Mouse (Mus musculus) midbrain, embryonic 12.5 days (tissue): Measurements from ENCODE around the gene Dppa3. TPM values are rescaled to one million over a fixed set of nuclear protein-coding genes. Genes with fewer than 3 reads are reported as not detected.
A peak's percentile ranks its signal among the peaks of the same experiment; 100 is the strongest.

Source experiments
- ATAC-seq: fragments of 200-750 bp; cut with Nextera tagmentation; 2 replicates; pipeline ENCODE4 v1.8.0; 2017; ENCODE audit warnings: low read depth, moderate TSS enrichment, moderate library complexity; ENCODE audit not compliant: low FRiP score
- H3K27ac ChIP-seq: fragments of 300-500 bp; sonication (generic); replicated peaks from 2 replicates; pipeline ENCODE4 v1.5.1; 2016; ENCODE audit warnings: mild to moderate bottlenecking
- H3K27me3 ChIP-seq: fragments of 300-500 bp; sonication (generic); 2 replicates; pipeline ENCODE4 v1.6.1; 2016; ENCODE audit warnings: mild to moderate bottlenecking
- H3K36me3 ChIP-seq: fragments of 300-500 bp; sonication (generic); 2 replicates; pipeline ENCODE4 v1.6.1; 2016
- H3K4me1 ChIP-seq: fragments of 300-500 bp; sonication (generic); 2 replicates; pipeline ENCODE4 v1.6.1; 2016
- H3K4me2 ChIP-seq: fragments of 300-500 bp; sonication (generic); replicated peaks from 2 replicates; pipeline ENCODE4 v1.6.1; 2016; ENCODE audit warnings: mild to moderate bottlenecking, moderate library complexity
- H3K4me3 ChIP-seq: fragments of 300-500 bp; sonication (generic); 2 replicates; pipeline ENCODE4 v1.5.1; 2016; ENCODE audit warnings: mild to moderate bottlenecking
- H3K9ac ChIP-seq: fragments of 300-500 bp; sonication (generic); replicated peaks from 2 replicates; pipeline ENCODE4 v1.6.1; 2016; ENCODE audit warnings: mild to moderate bottlenecking, moderate library complexity
- H3K9me3 ChIP-seq: fragments of 300-500 bp; sonication (generic); 2 replicates; pipeline ENCODE4 v1.6.1; 2016; ENCODE audit warnings: mild to moderate bottlenecking
- WGBS: fragments of 180-500 bp; shearing (Covaris S2); methylation state at CpG from one replicate; pipeline ENCODE4 v1.1.7; 2016; 5-methylcytosine and 5-hydroxymethylcytosine counted together
- polyA plus RNA-seq: library from polyadenylated mRNA; unstranded; fragments of >200 nt; fragmentation: Nextera tagmentation; extraction: Ambion mirVana; gene quantifications from 2 replicates; pipeline ENCODE4 v1.2.1, GENCODE M21; 2016

The Dppa3 gene
- polyA plus RNA-seq, 1 experiment from 2014 or later = not detected

DNA sequence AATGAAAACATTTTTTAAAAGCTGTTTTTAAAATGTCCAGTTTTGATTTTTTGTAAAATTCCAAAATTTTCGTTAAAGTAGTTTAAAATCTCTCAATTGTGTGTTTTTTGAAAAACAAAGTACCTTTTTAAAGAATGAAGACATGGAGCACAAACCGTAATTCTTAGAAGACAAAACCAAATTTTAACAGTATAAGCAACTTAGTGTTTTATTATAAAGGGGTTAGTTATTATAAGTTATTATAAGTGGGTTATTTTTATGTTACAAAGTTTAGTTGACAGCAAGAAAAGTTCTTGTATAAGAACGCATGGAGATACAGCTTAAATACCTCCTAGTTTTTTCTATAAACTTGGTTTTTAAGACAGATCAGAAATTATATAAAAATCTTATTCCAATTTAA, 24.6 kb upstream of the Dppa3 start:
- Histone ChIP-seq H3K36me3 (no peaks in the 10 kb centered on the region), H3K4me2 (peak overlapping the region; percentile 63; the same call in 1 of the 2 replicates), H3K9me3 (no peaks in the 10 kb centered on the region), H3K9ac (no peak overlapping the region), H3K4me1 (0 out of 2 replicates have a peak, but pooled peaks cover 2% of the 10 kb centered on the region), H3K27me3 (no peaks in the 10 kb centered on the region), H3K4me3 (no peak overlapping the region), H3K27ac (no peak overlapping the region)
- WGBS = 89% methylated on average over 3 of the region's 3 CpGs
- no peak for ATAC-seq

- peak within 1 kb of the TSS; percentile 42 for H3K4me3 ChIP-seq
- peak; percentile 67 for ATAC-seq
- peak within 1 kb of the TSS; percentile 63 for H3K4me2 ChIP-seq
- WGBS = 10% methylated on average over 22 of the region's 22 CpGs
- H3K27me3 ChIP-seq = no peaks in the 10 kb centered on the region
- no peak within 1 kb of the TSS for H3K27ac ChIP-seq
- H3K4me1 ChIP-seq = 0 out of 2 replicates have a peak, but pooled peaks cover 2% of the 10 kb centered on the region
- no peaks in the 10 kb centered on the region for H3K9me3 ChIP-seq
- H3K9ac ChIP-seq = peak within 1 kb of the TSS; percentile 55
- H3K36me3 ChIP-seq = no peaks in the 10 kb centered on the region
Observed at GRCm38 (mm10) chr6:122602242-122602991, 23.8 kb upstream of the Dppa3 start, which contains the start of gene Apobec1. Gene Apobec1 (minus strand): TSS chr6:122602444.

- H3K9ac ChIP-seq = no peak overlapping the region
- no peak for ATAC-seq
- H3K27me3 ChIP-seq = no peaks in the 10 kb centered on the region
- 55% methylated on average over 1 of the region's 1 CpGs for WGBS
- peak overlapping the region; percentile 63 for H3K4me2 ChIP-seq
- no peaks in the 10 kb centered on the region for H3K36me3 ChIP-seq
- 0 out of 2 replicates have a peak, but pooled peaks cover 2% of the 10 kb centered on the region for H3K4me1 ChIP-seq
- H3K9me3 ChIP-seq = no peaks in the 10 kb centered on the region
- H3K4me3 ChIP-seq = 0 out of 2 replicates have a peak overlapping the region, but pooled peaks have one; percentile 42
- H3K27ac ChIP-seq = no peak overlapping the region
Observed at GRCm38 (mm10) chr6:122602992-122603322, 23.3 kb upstream of the Dppa3 start.

GRCm38 (mm10) chr6:122604260-122604659, 21.9 kb upstream of the Dppa3 start:
- H3K4me2 ChIP-seq = no peak overlapping the region
- no peaks in the 10 kb centered on the region for H3K9me3 ChIP-seq
- H3K27ac ChIP-seq = no peak overlapping the region
- H3K36me3 ChIP-seq = no peaks in the 10 kb centered on the region
- H3K4me1 ChIP-seq = 0 out of 2 replicates have a peak, but pooled peaks cover 2% of the 10 kb centered on the region
- ATAC-seq = no peak
- no peak overlapping the region for H3K9ac ChIP-seq
- no peaks in the 10 kb centered on the region for H3K27me3 ChIP-seq
- H3K4me3 ChIP-seq = no peak overlapping the region

GRCm38 (mm10) chr6:122605483-122605882, 20.7 kb upstream of the Dppa3 start:
- H3K4me1 ChIP-seq = 0 out of 2 replicates have a peak, but pooled peaks cover 2% of the 10 kb centered on the region
- H3K27me3 ChIP-seq = no peaks in the 10 kb centered on the region
- no peak overlapping the region for H3K4me2 ChIP-seq
- H3K9me3 ChIP-seq = no peaks in the 10 kb centered on the region
- no peak overlapping the region for H3K4me3 ChIP-seq
- ATAC-seq = no peak
- 93% methylated on average over 8 of the region's 8 CpGs for WGBS
- no peak overlapping the region for H3K27ac ChIP-seq
- no peak overlapping the region for H3K9ac ChIP-seq
- H3K36me3 ChIP-seq = no peaks in the 10 kb centered on the region

DNA sequence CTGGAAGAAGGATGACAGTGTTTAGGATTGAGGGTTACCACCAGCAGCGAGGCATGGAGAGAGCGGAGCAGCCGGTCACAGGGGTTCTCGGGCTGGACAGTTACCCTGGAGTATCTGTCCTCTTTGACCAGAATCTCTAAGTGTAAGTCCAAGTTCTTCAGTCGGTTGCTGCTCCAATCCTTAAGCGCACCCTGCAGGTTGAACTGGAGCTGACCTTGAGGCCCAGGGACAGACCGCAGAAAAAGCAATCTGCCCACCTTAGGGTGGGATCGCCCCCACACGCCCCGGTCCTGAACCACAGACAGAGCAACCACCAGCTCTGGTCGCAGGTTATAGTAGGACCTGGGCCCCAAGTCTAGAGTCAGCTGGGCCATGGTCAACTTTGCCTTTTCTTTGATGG, 19.5 kb upstream of the Dppa3 start:
- Histone ChIP-seq H3K9ac (no peak overlapping the region), H3K4me2 (no peak overlapping the region), H3K4me3 (no peak overlapping the region), H3K9me3 (no peaks in the 10 kb centered on the region), H3K27ac (no peak overlapping the region), H3K27me3 (no peaks in the 10 kb centered on the region), H3K4me1 (0 out of 2 replicates have a peak, but pooled peaks cover 2% of the 10 kb centered on the region), H3K36me3 (no peaks in the 10 kb centered on the region)
- WGBS = 95% methylated on average over 11 of the region's 11 CpGs
- ATAC-seq = no peak

GRCm38 (mm10) chr6:122607700-122608099, 18.5 kb upstream of the Dppa3 start:
- WGBS = 94% methylated on average over 12 of the region's 12 CpGs
- no peak overlapping the region for H3K9ac ChIP-seq
- no peak overlapping the region for H3K4me3 ChIP-seq
- H3K36me3 ChIP-seq = no peaks in the 10 kb centered on the region
- no peaks in the 10 kb centered on the region for H3K4me1 ChIP-seq
- H3K27ac ChIP-seq = no peak overlapping the region
- no peak for ATAC-seq
- H3K9me3 ChIP-seq = no peaks in the 10 kb centered on the region
- H3K27me3 ChIP-seq = no peaks in the 10 kb centered on the region
- H3K4me2 ChIP-seq = no peak overlapping the region

DNA sequence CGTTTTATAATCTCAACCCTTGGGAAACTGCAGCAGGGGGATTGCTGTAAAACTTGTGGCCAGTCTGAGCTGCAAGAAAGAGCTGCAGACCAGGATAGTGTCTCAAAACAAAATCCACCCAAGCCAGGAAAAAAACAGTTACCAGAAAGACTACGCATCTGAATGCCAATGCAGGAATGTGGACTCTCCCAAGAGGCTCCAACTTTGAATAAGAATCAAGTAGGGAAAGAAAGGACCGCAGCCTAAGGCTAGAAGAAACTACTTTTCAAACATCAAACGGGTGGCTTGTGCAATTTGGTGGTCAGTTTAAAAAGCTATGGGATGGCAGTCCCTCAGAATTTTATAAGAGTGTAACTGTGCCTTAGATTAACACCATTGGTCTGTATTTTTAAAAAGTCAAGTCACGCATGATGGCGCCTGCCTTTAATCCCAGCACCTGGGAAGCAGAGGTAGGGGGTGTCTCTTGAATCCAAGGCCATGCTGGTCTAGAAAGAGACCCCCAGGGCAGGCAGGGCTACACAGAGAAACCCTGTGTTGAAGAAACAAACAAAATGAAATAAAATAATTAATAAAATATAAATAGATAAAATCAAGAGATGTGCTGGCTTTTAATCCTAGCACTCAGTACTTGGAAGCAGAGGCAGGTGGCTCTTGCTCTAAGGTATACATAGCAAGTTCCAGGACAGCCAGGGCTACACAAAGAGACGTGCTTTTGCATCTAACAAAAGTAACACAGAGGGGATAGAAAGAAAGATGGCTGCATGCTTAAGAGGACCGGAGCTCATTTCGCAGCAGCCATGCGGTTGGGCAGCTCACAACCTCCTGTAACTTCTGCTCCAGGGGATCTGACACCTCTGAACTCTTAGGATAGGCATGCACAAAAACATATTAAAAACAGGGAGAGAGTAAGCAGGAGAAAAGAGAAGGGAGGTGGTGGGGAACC, 17.5 kb upstream of the Dppa3 start:
- Histone ChIP-seq H3K27me3 (no peaks in the 10 kb centered on the region), H3K36me3 (no peaks in the 10 kb centered on the region), H3K4me3 (no peak overlapping the region), H3K27ac (no peak overlapping the region), H3K4me1 (no peaks in the 10 kb centered on the region), H3K4me2 (no peak overlapping the region), H3K9me3 (no peaks in the 10 kb centered on the region), H3K9ac (no peak overlapping the region)
- WGBS = 73% methylated on average over 10 of the region's 10 CpGs
- ATAC-seq = no peak

DNA sequence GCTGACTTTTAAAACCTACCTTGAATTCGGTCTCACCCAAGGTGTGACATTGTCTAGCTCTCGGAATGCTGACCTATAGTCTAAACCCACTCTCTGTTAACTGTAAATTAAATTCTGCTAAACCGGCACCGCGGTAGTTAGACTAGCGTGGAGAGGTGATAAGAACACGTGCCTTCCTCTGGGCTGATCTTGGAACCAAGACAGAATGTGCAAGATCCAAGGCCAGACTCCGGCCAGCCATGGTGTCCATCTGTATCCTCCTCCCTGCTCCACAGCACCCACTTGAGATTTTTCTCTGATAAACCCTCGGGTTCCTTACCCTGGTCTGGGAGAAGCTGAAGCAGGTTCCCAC, 16.9 kb upstream of the Dppa3 start:
- no peak overlapping the region for H3K4me2 ChIP-seq
- H3K4me3 ChIP-seq = no peak overlapping the region
- 69% methylated on average over 9 of the region's 9 CpGs for WGBS
- H3K27me3 ChIP-seq = no peaks in the 10 kb centered on the region
- no peak for ATAC-seq
- no peak overlapping the region for H3K27ac ChIP-seq
- H3K4me1 ChIP-seq = no peaks in the 10 kb centered on the region
- no peaks in the 10 kb centered on the region for H3K36me3 ChIP-seq
- no peaks in the 10 kb centered on the region for H3K9me3 ChIP-seq
- no peak overlapping the region for H3K9ac ChIP-seq

DNA sequence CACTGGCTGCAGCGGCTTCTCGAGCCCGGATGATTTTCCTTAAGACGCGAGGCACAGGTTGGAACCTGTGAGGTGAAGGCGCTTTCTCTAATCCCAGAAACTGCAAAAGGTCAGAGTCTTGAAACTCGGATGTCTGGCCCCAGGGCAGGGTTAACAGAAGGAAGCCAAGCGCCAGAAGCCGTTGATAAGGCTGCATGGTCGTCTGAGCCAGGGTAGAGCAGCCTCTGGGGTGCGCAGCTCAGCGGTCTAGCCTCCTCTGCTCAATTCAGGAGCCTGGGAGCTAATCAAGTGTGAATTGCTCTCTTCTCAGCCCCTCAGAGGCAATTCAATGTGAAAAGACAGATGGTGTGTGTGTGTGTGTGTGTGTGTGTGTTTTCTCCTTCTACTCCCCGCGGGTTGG, 16.4 kb upstream of the Dppa3 start, which contains the start of gene Gdf3:
TSS of gene Gdf3 (minus strand) at position 317 of the 400 bp plus-strand sequence.
- Histone ChIP-seq H3K4me2 (no peak within 1 kb of the TSS), H3K36me3 (no peaks in the 10 kb centered on the region), H3K4me1 (no peaks in the 10 kb centered on the region), H3K27me3 (no peaks in the 10 kb centered on the region), H3K9me3 (no peaks in the 10 kb centered on the region), H3K4me3 (no peak within 1 kb of the TSS), H3K9ac (no peak within 1 kb of the TSS), H3K27ac (no peak within 1 kb of the TSS)
- WGBS = 64% methylated on average over 14 of the region's 14 CpGs
- no peak for ATAC-seq

DNA sequence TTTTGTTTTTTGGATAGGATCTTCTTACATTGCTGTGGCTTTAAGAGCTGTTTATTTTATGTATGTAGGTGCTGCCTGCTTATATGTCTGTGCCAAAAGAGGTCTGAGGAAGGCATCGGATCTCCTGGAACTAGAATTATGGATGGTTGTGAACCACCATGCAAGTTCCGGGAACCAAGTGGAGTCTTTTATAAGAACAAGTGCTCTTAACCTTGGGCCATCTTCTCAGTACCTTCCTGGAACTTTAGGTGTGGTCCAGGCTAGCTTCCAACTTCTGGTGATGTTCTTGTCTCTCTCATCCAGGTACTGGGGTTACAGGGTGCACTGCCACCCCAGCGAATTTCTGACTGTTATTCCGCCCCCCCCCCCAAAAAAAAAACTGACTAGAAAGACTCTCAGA, 13.8 kb upstream of the Dppa3 start:
- H3K4me3 ChIP-seq = no peak overlapping the region
- no peak overlapping the region for H3K9ac ChIP-seq
- no peak overlapping the region for H3K4me2 ChIP-seq
- no peaks in the 10 kb centered on the region for H3K4me1 ChIP-seq
- WGBS = 86% methylated on average over 4 of the region's 4 CpGs
- H3K27me3 ChIP-seq = no peaks in the 10 kb centered on the region
- no peaks in the 10 kb centered on the region for H3K36me3 ChIP-seq
- no peak for ATAC-seq
- no peaks in the 10 kb centered on the region for H3K9me3 ChIP-seq
- no peak overlapping the region for H3K27ac ChIP-seq

DNA sequence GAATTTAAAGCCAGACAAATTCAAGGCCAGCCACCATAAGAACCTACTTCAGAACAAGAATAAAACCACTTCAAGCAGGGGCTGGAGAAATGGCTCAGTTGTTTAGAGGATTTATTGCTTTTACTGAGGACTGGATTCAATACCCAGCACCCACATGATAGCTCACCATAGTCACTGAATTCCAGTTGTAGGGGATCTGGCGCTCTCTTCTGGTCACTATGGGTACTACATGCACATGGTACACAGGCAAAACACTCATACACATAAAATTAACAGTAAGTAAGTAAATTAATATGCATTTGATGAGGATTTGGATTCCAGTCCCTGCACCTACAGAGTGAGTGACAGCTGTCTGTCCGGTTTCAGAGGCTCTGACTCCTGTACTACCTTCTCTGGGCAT, 12.2 kb upstream of the Dppa3 start:
- H3K9ac ChIP-seq = no peak overlapping the region
- no peak overlapping the region for H3K4me3 ChIP-seq
- WGBS = 63% methylated on average over 2 of the region's 2 CpGs
- no peak overlapping the region for H3K27ac ChIP-seq
- H3K27me3 ChIP-seq = no peaks in the 10 kb centered on the region
- ATAC-seq = no peak
- no peak overlapping the region for H3K4me2 ChIP-seq
- no peaks in the 10 kb centered on the region for H3K36me3 ChIP-seq
- H3K9me3 ChIP-seq = no peaks in the 10 kb centered on the region
- H3K4me1 ChIP-seq = no peaks in the 10 kb centered on the region
